Mouse (Mus musculus): ENCODE measurements around the gene Efemp2.
A peak's percentile ranks its signal among the peaks of the same experiment; 100 is the strongest.
"Not testable (repeated sequence)": the region's sequence is repeated elsewhere in the genome, so short reads cannot be mapped to it uniquely, and the experiment has no call there.

The Efemp2 gene

GRCm38 (mm10) chr19:5477004-5477667 is 3.4 kb downstream of the Efemp2 start:
- ATAC-seq (ENCODE audit: low TSS enrichment) = 0 out of 2 replicates have a peak, but pooled peaks have one; percentile 33

- 0 out of 2 replicates have a peak, but pooled peaks have one; percentile 18 for ATAC-seq (ENCODE audit: low TSS enrichment)
Measured at GRCm38 (mm10) chr19:5477668-5478300, 4.0 kb downstream of the Efemp2 start.

GRCm38 (mm10) chr19:5480016-5480415 is 6.3 kb downstream of the Efemp2 start:
- ATAC-seq (ENCODE audit: low TSS enrichment) = no peak

GRCm38 (mm10) chr19:5481398-5481797 is 7.6 kb downstream of the Efemp2 start:
- no peak for ATAC-seq (ENCODE audit: low TSS enrichment)

GRCm38 (mm10) chr19:5483386-5484359 is 9.9 kb downstream of the Efemp2 start:
- no peak for ATAC-seq (ENCODE audit: low TSS enrichment)

GRCm38 (mm10) chr19:5484496-5484895 is 10.7 kb downstream of the Efemp2 start:
- no peak for ATAC-seq (ENCODE audit: low TSS enrichment)

- ATAC-seq (ENCODE audit: low TSS enrichment) = no peak
Measured at GRCm38 (mm10) chr19:5485371-5485770, 11.6 kb downstream of the Efemp2 start.

GRCm38 (mm10) chr19:5485821-5486220 is 12.1 kb downstream of the Efemp2 start:
- no peak for ATAC-seq (ENCODE audit: low TSS enrichment)

- ATAC-seq (ENCODE audit: low TSS enrichment) = no peak
Measured at GRCm38 (mm10) chr19:5486286-5486685, 12.5 kb downstream of the Efemp2 start.

GRCm38 (mm10) chr19:5486771-5487170 is 13.0 kb downstream of the Efemp2 start:
- no peak for ATAC-seq (ENCODE audit: low TSS enrichment)

GRCm38 (mm10) chr19:5487768-5488550 is 14.2 kb downstream of the Efemp2 start, which contains the start of gene Mus81:
Mus81 (minus strand) TSS chr19:5488402.
- peak; percentile 25 for ATAC-seq (ENCODE audit: low TSS enrichment)

GRCm38 (mm10) chr19:5488878-5489571 is 15.3 kb downstream of the Efemp2 start:
- ATAC-seq (ENCODE audit: low TSS enrichment) = peak; percentile 56

- not testable (repeated sequence) for ATAC-seq (ENCODE audit: low TSS enrichment)
Measured at GRCm38 (mm10) chr19:5489721-5490120, 16.0 kb downstream of the Efemp2 start.

- ATAC-seq (ENCODE audit: low TSS enrichment) = peak; percentile 56
Measured at GRCm38 (mm10) chr19:5490313-5490897, 16.7 kb downstream of the Efemp2 start, which contains the start of gene Cfl1. Cfl1 (plus strand) TSS chr19:5490455.

- peak; percentile 13; the same call in 1 of the 2 replicates for ATAC-seq (ENCODE audit: low TSS enrichment)
Measured at GRCm38 (mm10) chr19:5490898-5491708, 17.3 kb downstream of the Efemp2 start.

- ATAC-seq (ENCODE audit: low TSS enrichment) = no peak
Measured at GRCm38 (mm10) chr19:5492641-5493040, 18.9 kb downstream of the Efemp2 start.

GRCm38 (mm10) chr19:5493301-5493721 is 19.6 kb downstream of the Efemp2 start:
- ATAC-seq (ENCODE audit: low TSS enrichment) = not testable (repeated sequence)

- no peak for ATAC-seq (ENCODE audit: low TSS enrichment)
Measured at GRCm38 (mm10) chr19:5494314-5494713, 20.6 kb downstream of the Efemp2 start.

- ATAC-seq (ENCODE audit: low TSS enrichment) = no peak
Measured at GRCm38 (mm10) chr19:5495353-5496051, 21.7 kb downstream of the Efemp2 start.

Measured in frontal cortex, adult (tissue).